Mouse (Mus musculus) erythroblast, embryonic 14.5 days (primary cell): ENCODE measurements around the gene 6430628N08Rik.

Experiments
- GATA1 ChIP-seq: IDR thresholded peaks from 2 replicates; pipeline ENCODE4 v1.6.1; 2012; ENCODE audit warnings: low read length, inconsistent platforms, mixed read lengths
- TAL1 ChIP-seq: IDR thresholded peaks from 3 replicates; pipeline ENCODE4 v1.6.1; 2012; ENCODE audit warnings: low read length, inconsistent platforms, mixed read lengths

- TF ChIP-seq GATA1 (no peak), TAL1 (no peak)
Observed at GRCm38 (mm10) chr4:115941242-115941820, 50.9 kb downstream of the 6430628N08Rik start.
